Comparison of ENCODE assay signal across 16 mouse cellular contexts in the genomic region with DNA sequence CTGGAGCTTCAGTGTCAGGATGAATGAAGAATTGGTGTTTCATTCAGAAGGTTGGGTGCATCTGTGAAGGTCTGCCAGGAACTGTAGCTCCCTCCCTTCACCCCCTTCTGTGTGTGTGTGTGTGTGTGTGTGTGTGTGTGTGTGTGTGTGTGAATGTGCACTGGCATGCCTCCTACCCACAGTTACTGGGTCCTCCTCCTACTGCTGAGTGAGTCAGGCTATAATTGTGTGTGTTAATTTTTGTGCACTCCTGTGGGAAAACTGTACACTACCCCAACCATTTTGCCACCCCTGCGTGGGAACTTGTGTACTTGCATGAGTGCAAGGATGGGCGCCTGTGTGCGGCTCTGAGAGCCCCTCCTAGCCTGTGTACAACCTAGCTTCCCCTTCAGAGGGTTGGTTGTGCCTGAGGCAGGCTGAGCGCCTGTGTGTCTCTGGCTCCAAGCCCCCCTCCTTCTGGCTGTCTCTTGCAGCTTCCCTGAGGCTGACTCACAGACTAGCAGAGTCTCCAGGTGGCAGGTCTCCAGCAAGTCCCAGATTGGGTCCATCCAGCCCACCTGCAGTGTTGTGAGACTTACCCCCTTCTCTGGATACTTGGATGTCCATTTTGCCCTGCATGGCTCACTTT. TPM values are rescaled to one million over a fixed set of nuclear protein-coding genes. Genes with fewer than 3 reads are reported as not detected.
A peak's percentile ranks its signal among the peaks of the same experiment; 100 is the strongest.
DNase-seq lines count a peak whose midpoint lies in the region; TF ChIP-seq lines count a peak whose summit lies in the region.
"Had no signal": no experiment of that assay in that cellular context is flagged by ENCODE, and none has a peak within 500 bp of the region (broad histone marks: within the 10 kb centered on the region; RNA-seq: fewer than 3 reads in every experiment).

No protein-coding gene starts in this region.

- intact Hi-C loops in gastrocnemius, adult 2 months (cut with DNase I), result no loop called here
- intact Hi-C loops in left cerebral cortex, postnatal 4 days (cut with DNase I), result no loop called here

- no peak overlapping the region for H3K27ac ChIP-seq in gastrocnemius, adult 2 months
- peak overlapping the region; percentile 95; the same call in 1 of the 2 replicates for H3K27ac ChIP-seq in forebrain, embryonic 10.5 days
- H3K27ac ChIP-seq: neural tube, embryonic 12.5 days had no signal

- TF ChIP-seq CTCF in gastrocnemius, adult 2 months (IDR thresholded peaks at IDR 0.05), result no peak

- H3K4me1 ChIP-seq in forebrain, embryonic 10.5 days, result peaks cover 47% of the 10 kb centered on the region

- DNase-seq in gastrocnemius, adult 2 months, result peak; percentile 23
- no peak for DNase-seq in gastrocnemius, adult 8-10 months (ENCODE audit: low spot score in 2 of 2)
- peak; percentile 44 for DNase-seq in Muller cell, postnatal 12 days (ENCODE audit: inconsistent ontology term)
- DNase-seq in forebrain, embryonic 10.5 days (ENCODE audit: extremely low spot score, low spot score), result no peak
- peak; percentile 43 for DNase-seq in left cerebral cortex, postnatal 4 days
- no peak for DNase-seq in ovary, postnatal 10 days (ENCODE audit: low spot score)
- DNase-seq in gastrocnemius, postnatal 10 days, result no peak
- DNase-seq in testis, postnatal 10 days (ENCODE audit: low spot score), result no peak
- DNase-seq: cerebellum, adult 9-10 months; gastrocnemius, postnatal 36 days; kidney, adult 11 months; lung, adult 18-20 months had no signal

- peaks cover 100% of the 10 kb centered on the region for H3K27me3 ChIP-seq in forebrain, embryonic 10.5 days (ENCODE audit: poor library complexity, severe bottlenecking)

- no peaks in the 10 kb centered on the region for H3K9me3 ChIP-seq in forebrain, embryonic 10.5 days
- H3K9me3 ChIP-seq: neural tube, embryonic 12.5 days had no signal

- no peak overlapping the region for H3K4me3 ChIP-seq in gastrocnemius, adult 2 months
- peak overlapping the region; percentile 64 for H3K4me3 ChIP-seq in forebrain, embryonic 10.5 days
- H3K4me3 ChIP-seq: erythroblast, embryonic 14.5 days; neural tube, embryonic 12.5 days had no signal

- peaks cover 8% of the 10 kb centered on the region; the same call in 1 of the 2 replicates for H3K36me3 ChIP-seq in forebrain, embryonic 10.5 days (replicated peaks)
- H3K36me3 ChIP-seq: neural tube, embryonic 12.5 days had no signal

- 19% methylated on average over 4 of the region's 4 CpGs for WGBS in forebrain, embryonic 10.5 days

RNA-seq across cellular contexts. Expression of a gene that starts 7.2 kb away (rescaled TPM):
- under 1 TPM; 0.08 to 0.67 TPM for total RNA-seq in gastrocnemius, adult 2 months (2021)
- under 1 TPM; 0.11 to 0.27 (median 0.18) TPM for total RNA-seq in gastrocnemius, adult 8-10 months (2022)
- 20.1 and 20.4 TPM in 2 replicates for polyA plus RNA-seq in forebrain, embryonic 10.5 days (2016; fragmentation: Nextera tagmentation; extraction: Ambion mirVana)
- 1 to 10 TPM; 1.6 to 1.9 TPM for total RNA-seq in left cerebral cortex, postnatal 4 days (2021)
- total RNA-seq in gastrocnemius, postnatal 10 days (2021), result under 1 TPM; 0.78 to 0.81 TPM
- polyA plus RNA-seq: activated CD4-positive, CD25-positive, alpha-beta regulatory T cell, adult 4 months; small intestine, adult 2 months had no signal

Comparison
In these comparisons a context has a peak if more than half of its experiments do, and no peak if none do; other contexts are left out.
1. DNase-seq: peak in gastrocnemius, adult 2 months (single experiment), Muller cell, postnatal 12 days (single experiment) and left cerebral cortex, postnatal 4 days (single experiment); none in gastrocnemius, adult 8-10 months (0 of 2), forebrain, embryonic 10.5 days (single experiment), ovary, postnatal 10 days (single experiment), gastrocnemius, postnatal 10 days (single experiment) and testis, postnatal 10 days (single experiment).